Mouse (Mus musculus) liver, postnatal 0 days (tissue): Measurements from ENCODE around the gene Asap2.

Experiments
- CTCF ChIP-seq: sonication (generic); IDR thresholded peaks from 2 replicates; pipeline ENCODE4 v1.5.1; 2016; ENCODE audit warnings: antibody characterized with exemption, low read depth
- EP300 ChIP-seq: IDR thresholded peaks from 2 replicates; pipeline ENCODE4 v1.6.1; 2016; ENCODE audit warnings: antibody characterized with exemption, low read depth, mild to moderate bottlenecking

GRCm38 (mm10) chr12:21180091-21180490 lies 189.8 kb downstream of the Asap2 start:
- no peak for TF ChIP-seq CTCF
- TF ChIP-seq EP300: no peak
